Mouse (Mus musculus): ENCODE results near the gene Rpl3. TPM values are rescaled to one million over a fixed set of nuclear protein-coding genes. Genes with fewer than 3 reads are reported as not detected.
A peak's percentile ranks its signal among the peaks of the same experiment; 100 is the strongest.

Gene Rpl3
- total RNA-seq, 2 experiments from 2014 or later, result 558 to 583 TPM

DNA sequence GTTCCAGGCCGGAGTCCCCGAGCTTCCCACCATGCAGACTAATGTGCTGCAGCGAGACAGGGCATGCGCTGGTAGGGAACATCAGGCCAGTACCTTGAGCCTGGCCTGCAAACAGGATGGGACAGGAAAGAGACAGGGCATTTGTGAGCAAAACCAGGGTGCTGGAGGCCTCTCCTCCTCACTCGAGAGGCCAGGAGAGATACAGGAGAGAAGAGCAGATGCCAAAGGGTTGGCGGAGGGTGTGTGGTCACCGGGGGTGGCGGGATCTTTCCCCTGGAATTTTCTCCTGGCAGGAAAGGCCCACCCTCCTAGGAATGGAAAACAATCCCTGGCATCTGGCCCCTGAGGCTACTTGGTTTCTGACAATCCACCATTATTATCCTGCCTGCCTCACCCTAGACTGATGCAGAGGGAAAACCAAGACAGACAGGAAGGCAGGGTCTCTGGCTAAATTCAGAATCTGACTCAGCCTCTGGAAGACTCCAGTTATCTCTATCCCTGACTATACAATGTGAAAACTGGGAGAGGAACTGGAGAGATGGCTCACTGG is 21.5 kb downstream of the Rpl3 start:
- DNase-seq (ENCODE audit: low spot score in 2 of 2), result no peak
- H3K4me3 ChIP-seq, result no peak overlapping the region
- TF ChIP-seq CTCF (conservative IDR thresholded peaks at IDR 0.05), result no peak
- H3K27ac ChIP-seq, result no peak overlapping the region

- Histone ChIP-seq H3K4me3 (no peak overlapping the region), H3K27ac (no peak overlapping the region)
- no peak for DNase-seq (ENCODE audit: low spot score in 2 of 2)
- no peak for TF ChIP-seq CTCF (conservative IDR thresholded peaks at IDR 0.05)
Measured at GRCm38 (mm10) chr15:80069171-80069570, 22.5 kb downstream of the Rpl3 start.

DNA sequence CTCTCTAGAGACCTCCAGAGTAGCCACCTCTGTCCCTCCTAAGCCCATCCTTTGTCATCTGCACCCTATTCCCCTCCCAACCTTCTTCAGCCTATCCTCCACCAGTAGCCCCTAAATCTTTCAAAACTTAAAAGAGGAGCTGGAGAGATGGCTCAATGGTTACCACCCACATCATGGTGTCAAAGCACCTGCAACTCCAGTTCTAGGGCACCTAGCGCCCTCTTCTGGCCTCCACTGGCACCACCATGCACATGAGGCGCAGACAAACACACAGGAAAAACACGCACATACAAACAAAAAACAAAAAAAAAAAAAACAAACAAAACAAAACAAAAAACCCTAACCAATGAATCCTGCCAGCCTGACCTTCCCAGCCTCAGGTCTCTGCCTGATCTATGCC is 25.1 kb downstream of the Rpl3 start:
- H3K4me3 ChIP-seq, result no peak overlapping the region

GRCm38 (mm10) chr15:80065414-80065813 is 26.3 kb downstream of the Rpl3 start:
- DNase-seq (ENCODE audit: low spot score in 2 of 2), result no peak
- Histone ChIP-seq H3K4me3 (no peak overlapping the region), H3K27ac (no peak overlapping the region)
- peak; percentile 73 for TF ChIP-seq CTCF (conservative IDR thresholded peaks at IDR 0.05)

More for the DNA sequence above, 25.1 kb downstream of the Rpl3 start:
- TF ChIP-seq CTCF (conservative IDR thresholded peaks at IDR 0.05), result peak; percentile 70
- no peak overlapping the region for H3K27ac ChIP-seq
- no peak for DNase-seq (ENCODE audit: low spot score in 2 of 2)

GRCm38 (mm10) chr15:80064965-80065364 is 26.7 kb downstream of the Rpl3 start:
- Histone ChIP-seq H3K4me3 (no peak overlapping the region), H3K27ac (no peak overlapping the region)
- no peak for TF ChIP-seq CTCF (conservative IDR thresholded peaks at IDR 0.05)
- DNase-seq (ENCODE audit: low spot score in 2 of 2), result no peak

DNA sequence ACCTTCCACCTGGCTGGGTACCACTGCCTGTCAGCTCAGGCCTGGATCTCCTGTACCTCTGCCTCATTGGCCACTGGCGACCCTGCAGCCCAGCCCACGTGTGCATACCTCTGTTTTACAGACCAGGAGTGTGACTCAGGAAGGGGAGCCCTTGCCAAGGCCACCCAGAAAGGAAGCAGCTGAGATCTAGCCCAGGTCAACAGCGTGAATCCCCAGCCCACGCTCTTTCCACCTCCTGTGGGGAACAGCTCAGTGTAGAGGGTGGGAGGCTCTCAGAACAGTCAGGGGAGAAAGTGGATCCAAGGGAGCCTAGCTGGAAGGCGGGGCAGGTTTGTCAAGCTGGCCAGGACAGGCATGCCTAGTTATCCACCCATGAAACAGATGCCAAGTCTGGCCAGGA is 28.8 kb downstream of the Rpl3 start:
- Histone ChIP-seq H3K27ac (no peak overlapping the region), H3K4me3 (no peak overlapping the region)
- DNase-seq (ENCODE audit: low spot score in 2 of 2), result no peak
- TF ChIP-seq CTCF (conservative IDR thresholded peaks at IDR 0.05), result no peak

- TF ChIP-seq CTCF (conservative IDR thresholded peaks at IDR 0.05), result no peak
- DNase-seq (ENCODE audit: low spot score in 2 of 2), result no peak
- H3K27ac ChIP-seq, result no peak overlapping the region
- H3K4me3 ChIP-seq, result no peak overlapping the region
Measured at GRCm38 (mm10) chr15:80062339-80062738, 29.3 kb downstream of the Rpl3 start.

- Histone ChIP-seq H3K27ac (no peak overlapping the region), H3K4me3 (no peak overlapping the region)
- no peak for DNase-seq (ENCODE audit: low spot score in 2 of 2)
- no peak for TF ChIP-seq CTCF (conservative IDR thresholded peaks at IDR 0.05)
Measured at GRCm38 (mm10) chr15:80061071-80061550, 30.6 kb downstream of the Rpl3 start.

GRCm38 (mm10) chr15:80060356-80061070 is 31.2 kb downstream of the Rpl3 start:
- Histone ChIP-seq H3K27ac (no peak overlapping the region), H3K4me3 (no peak overlapping the region)
- no peak for DNase-seq (ENCODE audit: low spot score in 2 of 2)
- TF ChIP-seq CTCF (conservative IDR thresholded peaks at IDR 0.05), result peak; percentile 24; the same call in 1 of the 2 replicates

- no peak for TF ChIP-seq CTCF (conservative IDR thresholded peaks at IDR 0.05)
- H3K27ac ChIP-seq, result no peak overlapping the region
- H3K4me3 ChIP-seq, result no peak overlapping the region
- no peak for DNase-seq (ENCODE audit: low spot score in 2 of 2)
Measured at GRCm38 (mm10) chr15:80059606-80060005, 32.1 kb downstream of the Rpl3 start.

DNA sequence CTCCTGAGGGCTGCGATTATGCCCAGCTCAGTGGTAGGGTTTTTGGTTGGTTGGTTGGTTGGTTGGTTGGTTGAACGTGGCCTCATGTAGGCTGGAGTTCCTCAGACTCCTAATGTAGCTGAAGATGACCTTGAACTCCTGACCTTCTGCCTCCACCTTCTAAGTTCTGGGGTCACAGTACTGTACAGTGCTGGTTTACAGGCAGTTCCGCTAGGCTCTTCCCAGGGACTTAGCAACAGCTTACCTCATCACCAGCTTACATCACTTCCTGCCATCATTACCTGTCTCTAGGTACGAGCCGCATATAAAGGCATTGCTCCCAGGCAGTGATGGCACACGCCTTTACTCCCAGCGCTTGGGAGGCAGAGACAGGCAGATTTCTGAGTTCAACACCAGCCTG is 33.5 kb downstream of the Rpl3 start:
- no peak for DNase-seq (ENCODE audit: low spot score in 2 of 2)

GRCm38 (mm10) chr15:80054034-80054710 is 37.5 kb downstream of the Rpl3 start:
- Histone ChIP-seq H3K4me3 (no peak overlapping the region), H3K27ac (no peak overlapping the region)
- DNase-seq (ENCODE audit: low spot score in 2 of 2), result no peak
- no peak for TF ChIP-seq CTCF (conservative IDR thresholded peaks at IDR 0.05)

More for the DNA sequence above, 33.5 kb downstream of the Rpl3 start:
- Histone ChIP-seq H3K27ac (no peak overlapping the region), H3K4me3 (no peak overlapping the region)
- TF ChIP-seq CTCF (conservative IDR thresholded peaks at IDR 0.05), result no peak

DNA sequence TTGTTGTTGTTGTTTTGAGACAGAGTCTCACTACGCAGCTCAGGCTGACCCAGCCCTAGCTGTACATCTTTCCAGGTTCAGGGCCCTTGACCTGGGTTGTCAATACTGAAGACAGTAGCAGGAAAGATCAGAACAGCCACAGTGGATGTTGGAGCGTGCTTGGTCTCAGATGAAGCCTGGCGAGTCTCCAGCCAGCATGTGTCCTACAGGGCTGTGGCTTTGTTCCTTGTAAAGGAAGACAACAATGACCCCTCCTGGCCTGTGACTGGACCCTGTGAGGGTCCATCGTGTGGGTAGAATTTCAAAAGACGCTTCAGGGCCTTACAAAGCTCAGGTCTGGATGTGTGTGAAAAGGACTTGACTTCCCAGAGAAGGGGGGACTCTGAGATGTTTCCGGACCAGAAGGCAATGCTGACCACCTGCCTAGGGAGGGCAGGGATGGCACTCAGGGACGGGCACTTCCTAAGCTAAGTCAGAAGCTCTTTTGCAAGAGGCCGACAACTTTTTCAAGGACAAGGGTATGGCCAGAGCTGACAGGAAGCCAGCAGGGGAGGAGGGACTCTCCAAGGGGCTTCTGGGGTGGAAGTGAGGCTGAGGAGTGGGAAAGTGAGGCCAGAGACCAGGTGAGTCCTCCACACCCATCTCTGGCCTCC is 38.2 kb downstream of the Rpl3 start:
- DNase-seq (ENCODE audit: low spot score in 2 of 2), result no peak
- no peak overlapping the region for H3K27ac ChIP-seq
- no peak overlapping the region for H3K4me3 ChIP-seq
- no peak; the same call in 1 of the 2 replicates for TF ChIP-seq CTCF (conservative IDR thresholded peaks at IDR 0.05)

All from layer of hippocampus, adult 2 months (tissue).